Mouse (Mus musculus) lung, embryonic 14.5 days (tissue): ENCODE data around the gene Smo. TPM values are rescaled to one million over a fixed set of nuclear protein-coding genes. Genes with fewer than 3 reads are reported as not detected.
A peak's percentile ranks its signal among the peaks of the same experiment; 100 is the strongest.
"Not testable (repeated sequence)": the region's sequence is repeated elsewhere in the genome, so short reads cannot be mapped to it uniquely, and the experiment has no call there.

Source experiments
- ATAC-seq: fragments of 200-750 bp; cut with Nextera tagmentation; 2 replicates; pipeline ENCODE4 v1.8.0; 2017; ENCODE audit warnings: mild to moderate bottlenecking, moderate TSS enrichment, moderate library complexity; ENCODE audit not compliant: insufficient read depth
- DNase-seq: peaks from one replicate; pipeline ENCODE4 v3.0.0-alpha.2; 2015
- H3K27ac ChIP-seq: fragments of 300-500 bp; sonication (generic); 2 replicates; pipeline ENCODE4 v1.5.1; 2014; ENCODE audit warnings: low read depth, mild to moderate bottlenecking, moderate library complexity
- H3K27me3 ChIP-seq: fragments of 300-500 bp; sonication (generic); 2 replicates; pipeline ENCODE4 v1.6.1; 2014; ENCODE audit warnings: low read length, control low read depth; ENCODE audit not compliant: insufficient read depth
- H3K36me3 ChIP-seq: fragments of 300-500 bp; sonication (generic); 2 replicates; pipeline ENCODE4 v1.6.1; 2014; ENCODE audit warnings: control low read depth; ENCODE audit not compliant: insufficient read depth
- H3K4me1 ChIP-seq: fragments of 300-500 bp; sonication (generic); 2 replicates; pipeline ENCODE4 v1.6.1; 2014; ENCODE audit warnings: antibody characterized with exemption, control low read depth; ENCODE audit not compliant: insufficient read depth
- H3K4me2 ChIP-seq: fragments of 300-500 bp; sonication (generic); 2 replicates; pipeline ENCODE4 v1.6.1; 2014; ENCODE audit warnings: mild to moderate bottlenecking
- H3K4me3 ChIP-seq: fragments of 300-500 bp; sonication (generic); 2 replicates; pipeline ENCODE4 v1.5.1; 2014; ENCODE audit warnings: low read depth, low read length
- H3K9ac ChIP-seq: fragments of 300-500 bp; sonication (generic); 2 replicates; pipeline ENCODE4 v1.6.1; 2014
- H3K9me3 ChIP-seq: fragments of 300-500 bp; sonication (generic); 2 replicates; pipeline ENCODE4 v1.6.1; 2016; ENCODE audit warnings: low read depth, low read length, control low read depth
- CTCF ChIP-seq: IDR thresholded peaks from 2 replicates; pipeline ENCODE4 v1.5.1; 2016; ENCODE audit warnings: antibody characterized with exemption, low read depth
- WGBS: fragments of 180-500 bp; shearing (Covaris S2); extraction: QIAGEN DNeasy Blood & Tissue Kit; methylation state at CpG from one replicate; pipeline ENCODE4 v1.1.7; 2014; 5-methylcytosine and 5-hydroxymethylcytosine counted together
- polyA plus RNA-seq: library from polyadenylated mRNA; unstranded; fragments of >200 nt; fragmentation: Nextera tagmentation; extraction: Ambion mirVana; gene quantifications from 2 replicates; pipeline ENCODE4 v1.2.1, GENCODE M21; 2014

Smo gene
- polyA plus RNA-seq, 1 experiment from 2014 or later: 69.1 TPM

- H3K4me3 ChIP-seq: no peak overlapping the region
- no peak overlapping the region for H3K4me2 ChIP-seq
- ATAC-seq (no peak), DNase-seq (no peak)
- WGBS: 84% methylated on average over 11 of the region's 11 CpGs
- peaks cover 6% of the 10 kb centered on the region for H3K9me3 ChIP-seq
- H3K4me1 ChIP-seq: no peaks in the 10 kb centered on the region
- 0 out of 2 replicates have a peak, but pooled peaks cover 2% of the 10 kb centered on the region for H3K27me3 ChIP-seq
- no peak for TF ChIP-seq CTCF
- peaks cover 55% of the 10 kb centered on the region for H3K36me3 ChIP-seq
- no peak overlapping the region for H3K9ac ChIP-seq
- H3K27ac ChIP-seq: no peak overlapping the region
These were observed 18.0 kb downstream of the Smo start for GRCm38 (mm10) chr6:29753336-29753735.

- 78% methylated on average over 5 of the region's 5 CpGs for WGBS
- Histone ChIP-seq H3K9ac (no peak overlapping the region), H3K9me3 (no peaks in the 10 kb centered on the region), H3K4me3 (no peak overlapping the region), H3K4me1 (no peaks in the 10 kb centered on the region), H3K4me2 (no peak overlapping the region), H3K27ac (no peak overlapping the region), H3K36me3 (peaks cover 72% of the 10 kb centered on the region), H3K27me3 (no peaks in the 10 kb centered on the region)
- ATAC-seq (no peak), DNase-seq (no peak)
- TF ChIP-seq CTCF: no peak
These were observed 20.7 kb downstream of the Smo start for GRCm38 (mm10) chr6:29756001-29756400.

DNA sequence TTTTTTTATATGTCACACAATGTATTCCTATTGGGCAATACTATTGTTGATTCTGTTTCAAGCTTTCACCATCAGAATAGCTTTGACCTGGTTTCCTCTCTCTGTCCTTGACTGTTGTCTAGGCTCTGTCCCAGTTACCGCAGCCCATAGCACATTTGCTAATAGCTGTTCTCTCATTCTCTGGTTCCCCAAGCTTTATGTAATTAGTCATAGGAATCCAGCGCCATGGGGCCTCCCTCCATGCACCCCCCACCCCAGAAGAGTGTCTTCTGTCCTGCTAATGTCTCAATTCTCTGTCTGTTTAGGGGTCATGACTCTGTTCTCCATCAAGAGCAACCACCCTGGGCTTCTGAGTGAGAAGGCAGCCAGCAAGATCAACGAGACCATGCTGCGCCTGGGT lies 21.2 kb downstream of the Smo start:
- no peak overlapping the region for H3K9ac ChIP-seq
- no peak for TF ChIP-seq CTCF
- no peak overlapping the region for H3K4me2 ChIP-seq
- DNase-seq (no peak), ATAC-seq (no peak)
- H3K27ac ChIP-seq: no peak overlapping the region
- 82% methylated on average over 4 of the region's 4 CpGs for WGBS
- no peak overlapping the region for H3K4me3 ChIP-seq
- H3K36me3 ChIP-seq: peaks cover 73% of the 10 kb centered on the region
- H3K4me1 ChIP-seq: no peaks in the 10 kb centered on the region
- H3K27me3 ChIP-seq: no peaks in the 10 kb centered on the region
- H3K9me3 ChIP-seq: no peaks in the 10 kb centered on the region

DNA sequence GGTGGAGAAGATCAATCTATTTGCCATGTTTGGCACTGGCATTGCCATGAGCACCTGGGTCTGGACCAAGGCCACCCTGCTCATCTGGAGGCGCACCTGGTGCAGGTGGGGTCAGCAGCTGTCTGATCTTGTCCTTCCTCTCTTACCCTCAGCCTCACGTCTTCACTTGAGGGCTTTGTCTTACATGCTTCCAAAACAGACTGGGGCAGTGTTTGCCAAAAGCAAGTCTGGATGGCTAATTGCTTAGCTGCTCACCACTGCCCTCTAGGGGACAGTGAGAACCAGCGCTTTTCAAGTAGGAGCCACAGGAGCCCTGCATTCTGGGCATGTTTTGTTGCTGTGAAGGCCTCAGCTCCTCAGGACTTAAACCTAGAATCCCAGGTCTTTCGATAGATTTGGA lies 23.1 kb downstream of the Smo start:
- Histone ChIP-seq H3K36me3 (peaks cover 69% of the 10 kb centered on the region), H3K4me3 (no peak overlapping the region), H3K27ac (no peak overlapping the region), H3K27me3 (no peaks in the 10 kb centered on the region), H3K9me3 (no peaks in the 10 kb centered on the region), H3K9ac (no peak overlapping the region), H3K4me1 (no peaks in the 10 kb centered on the region), H3K4me2 (no peak overlapping the region)
- WGBS: 37% methylated on average over 4 of the region's 4 CpGs
- DNase-seq: peak; percentile 91
- peak; percentile 95 for TF ChIP-seq CTCF
- ATAC-seq: peak; percentile 13; the same call in 1 of the 2 replicates

DNA sequence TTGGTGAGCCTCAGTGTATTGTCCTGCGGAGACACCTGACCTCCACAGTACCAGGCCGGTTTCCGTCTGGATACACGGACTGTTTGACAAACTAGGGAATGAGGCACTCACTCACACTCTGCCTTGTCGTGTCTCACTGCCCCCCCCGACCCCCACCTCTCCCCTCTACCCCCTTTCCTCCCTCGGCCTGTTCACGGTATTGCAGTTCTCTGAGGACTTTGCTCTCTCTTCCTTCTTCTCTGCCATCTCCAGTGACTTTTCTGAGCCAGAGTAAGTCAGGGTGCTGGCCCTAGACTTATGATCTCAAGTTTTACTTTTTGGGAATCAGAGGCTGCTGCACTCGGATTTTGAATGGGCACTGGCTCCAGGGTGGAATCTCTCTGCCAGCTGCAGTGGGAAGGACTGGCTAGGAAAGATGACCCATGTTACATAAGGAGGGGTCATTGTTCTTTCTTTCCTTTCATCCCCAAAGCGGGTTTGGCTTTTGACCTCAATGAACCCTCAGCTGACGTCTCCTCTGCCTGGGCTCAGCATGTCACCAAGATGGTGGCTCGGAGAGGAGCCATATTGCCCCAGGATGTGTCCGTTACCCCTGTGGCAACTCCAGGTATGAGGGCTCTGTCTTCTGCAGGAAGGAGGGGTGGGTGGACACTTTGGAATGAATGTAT lies 23.8 kb downstream of the Smo start:
- no peak for DNase-seq
- TF ChIP-seq CTCF: no peak

GRCm38 (mm10) chr6:29760397-29760796 lies 25.1 kb downstream of the Smo start:
- DNase-seq, H3K4me2 ChIP-seq, H3K9ac ChIP-seq, H3K4me1 ChIP-seq, ATAC-seq, H3K4me3 ChIP-seq, H3K27ac ChIP-seq, H3K27me3 ChIP-seq, H3K9me3 ChIP-seq: not testable (repeated sequence)
- peaks cover 49% of the 10 kb centered on the region for H3K36me3 ChIP-seq
- 96% methylated on average over 2 of the region's 2 CpGs for WGBS

More for the DNA sequence above, 23.8 kb downstream of the Smo start:
- Histone ChIP-seq H3K4me1 (no peaks in the 10 kb centered on the region), H3K27ac (no peak overlapping the region), H3K9ac (no peak overlapping the region), H3K36me3 (peaks cover 62% of the 10 kb centered on the region), H3K27me3 (no peaks in the 10 kb centered on the region), H3K4me2 (no peak overlapping the region), H3K9me3 (no peaks in the 10 kb centered on the region), H3K4me3 (no peak overlapping the region)
- WGBS: 83% methylated on average over 13 of the region's 13 CpGs
- peak; percentile 29; the same call in 1 of the 2 replicates for ATAC-seq

DNA sequence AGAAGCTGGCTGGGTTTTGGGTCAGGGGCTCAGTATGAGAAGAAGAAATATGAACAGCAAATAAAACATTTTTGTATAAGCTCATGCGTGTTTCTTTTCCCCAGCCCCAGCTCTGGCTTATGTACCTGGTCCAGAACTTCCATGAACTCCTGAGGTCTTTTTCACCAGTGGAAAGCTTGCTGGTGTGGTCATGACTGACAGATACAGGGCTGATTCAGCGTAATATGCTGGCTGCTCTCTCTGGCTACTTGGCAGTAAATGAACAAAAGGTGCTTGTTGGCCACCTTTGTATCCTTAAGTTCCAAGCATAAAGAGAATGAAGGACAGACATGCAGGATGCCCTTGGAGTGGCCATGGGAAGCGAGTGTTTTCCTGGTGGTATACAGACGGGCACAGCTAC lies 26.0 kb downstream of the Smo start:
- no peak overlapping the region for H3K27ac ChIP-seq
- no peaks in the 10 kb centered on the region for H3K27me3 ChIP-seq
- 87% methylated on average over 4 of the region's 4 CpGs for WGBS
- no peak overlapping the region for H3K4me3 ChIP-seq
- no peak for TF ChIP-seq CTCF
- H3K4me1 ChIP-seq: no peaks in the 10 kb centered on the region
- H3K36me3 ChIP-seq: peaks cover 46% of the 10 kb centered on the region
- no peak overlapping the region for H3K4me2 ChIP-seq
- H3K9ac ChIP-seq: no peak overlapping the region
- DNase-seq: no peak
- H3K9me3 ChIP-seq: no peaks in the 10 kb centered on the region
- no peak for ATAC-seq
